Mouse (Mus musculus): ENCODE measurements around the gene Lingo2. TPM values are rescaled to one million over a fixed set of nuclear protein-coding genes. Genes with fewer than 3 reads are reported as not detected.

Gene Lingo2
- total and polyA plus RNA-seq, 3 experiments = not detected

DNA sequence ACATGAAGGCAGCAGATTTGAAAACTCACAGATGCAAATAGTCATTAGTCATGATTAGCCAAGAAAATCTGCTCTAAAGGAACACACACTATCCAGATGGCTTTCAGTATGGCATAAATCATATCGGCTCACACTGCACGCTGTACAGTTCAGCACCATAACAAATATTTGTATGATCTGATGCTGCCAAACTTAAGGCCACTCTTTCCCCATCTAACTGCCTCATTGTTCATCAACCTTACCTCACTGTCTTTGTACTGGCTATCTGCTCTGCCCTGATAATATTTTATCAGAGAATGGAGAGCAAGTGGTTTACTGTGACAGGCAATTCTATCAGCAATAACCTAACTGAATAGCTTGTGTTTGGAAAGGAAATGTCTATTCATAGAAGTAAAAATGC lies 254.7 kb downstream of the Lingo2 start:
- in situ Hi-C loops (cut with MboI; ENCODE audit: low pct_ligation_motif_present, low pct_unique_long_range_greater_than_20kb, low sequenced_read_pairs) = no loop called here
- DNase-seq (ENCODE audit: extremely low read depth) = no peak
- H3K4me3 ChIP-seq (replicated peaks in 1 of 3; ENCODE audit: low read depth in 2 of 3, low read length in 2 of 3, poor library complexity in 1 of 3) = no peak overlapping the region

GRCm38 (mm10) chr4:36659920-36660319 lies 291.6 kb downstream of the Lingo2 start:
- in situ Hi-C loops (cut with MboI; ENCODE audit: low pct_ligation_motif_present, low pct_unique_long_range_greater_than_20kb, low sequenced_read_pairs) = no loop called here
- no peak overlapping the region for H3K27ac ChIP-seq (ENCODE audit: insufficient read depth, low read depth)
- DNase-seq (ENCODE audit: extremely low read depth) = no peak
- no peak overlapping the region for H3K9ac ChIP-seq (ENCODE audit: insufficient read depth, low read depth)
- H3K4me1 ChIP-seq (ENCODE audit: control insufficient read depth in 1 of 2, insufficient read depth in 2 of 2) = no peaks in the 10 kb centered on the region
- TF ChIP-seq BHLHE40 (IDR thresholded peaks at IDR 0.05; ENCODE audit: low read depth, low read length) (no peak), MXI1 (IDR thresholded peaks at IDR 0.05; ENCODE audit: low read depth, low read length) (no peak), TBP (conservative IDR thresholded peaks at IDR 0.05; ENCODE audit: low read depth, low read length) (no peak), SIN3A (IDR thresholded peaks at IDR 0.05; ENCODE audit: low read length) (no peak), USF1 (IDR thresholded peaks at IDR 0.05; ENCODE audit: low read depth, low read length) (no peak), ZKSCAN1 (IDR thresholded peaks at IDR 0.05; ENCODE audit: borderline replicate concordance, low read depth, low read length) (no peak), UBTF (IDR thresholded peaks at IDR 0.05; ENCODE audit: low read depth, low read length) (no peak), CTCF (conservative IDR thresholded peaks at IDR 0.05 in 1 of 2, IDR thresholded peaks at IDR 0.05 in 1 of 2; ENCODE audit: low read depth in 2 of 2, low read length in 2 of 2) (no peak), ETS1 (conservative IDR thresholded peaks at IDR 0.05; ENCODE audit: low read depth, low read length) (no peak), PAX5 (IDR thresholded peaks at IDR 0.05; ENCODE audit: low read length) (no peak), KAT2A (IDR thresholded peaks at IDR 0.05; ENCODE audit: insufficient replicate concordance, low read length) (no peak), ELF1 (IDR thresholded peaks at IDR 0.05; ENCODE audit: low read depth, low read length) (no peak), EP300 (IDR thresholded peaks at IDR 0.05; ENCODE audit: low read length) (no peak), MAX (IDR thresholded peaks at IDR 0.05; ENCODE audit: low read length) (no peak), CHD2 (IDR thresholded peaks at IDR 0.05; ENCODE audit: low read length) (no peak)
- H3K9me3 ChIP-seq (replicated peaks; ENCODE audit: low read length) = peaks cover 3% of the 10 kb centered on the region
- dilution Hi-C loops (cut with MboI; ENCODE audit: extremely low pct_ligation_motif_present, extremely low pct_unique_long_range_greater_than_20kb, low sequenced_read_pairs) = no loop called here
- no peak overlapping the region for H3K4me2 ChIP-seq (ENCODE audit: insufficient read depth, low read depth, poor library complexity, severe bottlenecking)
- no peaks in the 10 kb centered on the region for H3K79me2 ChIP-seq (replicated peaks; ENCODE audit: control insufficient read depth, extremely low read depth, insufficient read depth, poor library complexity, severe bottlenecking)
- H3K36me3 ChIP-seq (replicated peaks in 1 of 2; ENCODE audit: control insufficient read depth in 1 of 2, insufficient read depth in 1 of 2, low read length in 1 of 2) = no peaks in the 10 kb centered on the region
- H3K27me3 ChIP-seq (replicated peaks) = no peaks in the 10 kb centered on the region
- H3K4me3 ChIP-seq (replicated peaks in 1 of 3; ENCODE audit: low read depth in 2 of 3, low read length in 2 of 3, poor library complexity in 1 of 3) = no peak overlapping the region

More for the DNA sequence above, 254.7 kb downstream of the Lingo2 start:
- no peak overlapping the region for H3K9ac ChIP-seq (ENCODE audit: insufficient read depth, low read depth)
- TF ChIP-seq MYC (IDR thresholded peaks at IDR 0.05; ENCODE audit: low read depth, low read length) = no peak
- no peak for TF ChIP-seq ELF1 (IDR thresholded peaks at IDR 0.05; ENCODE audit: low read depth, low read length)
- no peak for TF ChIP-seq E2F4 (IDR thresholded peaks at IDR 0.05; ENCODE audit: insufficient replicate concordance, low read depth, low read length)
- no peak for TF ChIP-seq IRF4 (IDR thresholded peaks at IDR 0.05; ENCODE audit: low read depth, low read length)
- TF ChIP-seq USF1 (IDR thresholded peaks at IDR 0.05; ENCODE audit: low read depth, low read length) = no peak
- TF ChIP-seq RAD21 (IDR thresholded peaks at IDR 0.05; ENCODE audit: low read depth, low read length) = no peak
- no peak for TF ChIP-seq GABPA (IDR thresholded peaks at IDR 0.05; ENCODE audit: insufficient replicate concordance, low read depth, low read length)
- no peak for TF ChIP-seq SIN3A (IDR thresholded peaks at IDR 0.05; ENCODE audit: low read length)
- TF ChIP-seq CHD1 (IDR thresholded peaks at IDR 0.05; ENCODE audit: low read depth, low read length) = no peak
- no peak for TF ChIP-seq MAZ (IDR thresholded peaks at IDR 0.05; ENCODE audit: low read depth, low read length)
- TF ChIP-seq NRF1 (IDR thresholded peaks at IDR 0.05; ENCODE audit: low read depth, low read length) = no peak
- TF ChIP-seq UBTF (IDR thresholded peaks at IDR 0.05; ENCODE audit: low read depth, low read length) = no peak
- no peak for TF ChIP-seq BHLHE40 (IDR thresholded peaks at IDR 0.05; ENCODE audit: low read depth, low read length)
- TF ChIP-seq ZC3H11A (IDR thresholded peaks at IDR 0.05; ENCODE audit: low read depth, low read length) = no peak
- no peak for TF ChIP-seq SMC3 (IDR thresholded peaks at IDR 0.05; ENCODE audit: low read depth, low read length)
- TF ChIP-seq CHD2 (IDR thresholded peaks at IDR 0.05; ENCODE audit: low read length) = no peak
- no peaks in the 10 kb centered on the region for H3K36me3 ChIP-seq (replicated peaks in 1 of 2; ENCODE audit: control insufficient read depth in 1 of 2, insufficient read depth in 1 of 2, low read length in 1 of 2)
- H3K27me3 ChIP-seq (replicated peaks) = no peaks in the 10 kb centered on the region
- no peak overlapping the region for H3K4me2 ChIP-seq (ENCODE audit: insufficient read depth, low read depth, poor library complexity, severe bottlenecking)
- H3K9me3 ChIP-seq (replicated peaks; ENCODE audit: low read length) = peaks cover 3% of the 10 kb centered on the region
- dilution Hi-C loops (cut with MboI; ENCODE audit: extremely low pct_ligation_motif_present, extremely low pct_unique_long_range_greater_than_20kb, low sequenced_read_pairs) = no loop called here
- no peaks in the 10 kb centered on the region for H3K79me2 ChIP-seq (replicated peaks; ENCODE audit: control insufficient read depth, extremely low read depth, insufficient read depth, poor library complexity, severe bottlenecking)
- H3K27ac ChIP-seq (ENCODE audit: insufficient read depth, low read depth) = no peak overlapping the region
- H3K4me1 ChIP-seq (ENCODE audit: control insufficient read depth in 1 of 2, insufficient read depth in 2 of 2) = no peaks in the 10 kb centered on the region
